Mouse (Mus musculus) liver, adult 2 months (tissue): Measurements from ENCODE around the gene Fam72a. TPM values are rescaled to one million over a fixed set of nuclear protein-coding genes. Genes with fewer than 3 reads are reported as not detected.
"Not testable (repeated sequence)": the region's sequence is repeated elsewhere in the genome, so short reads cannot be mapped to it uniquely, and the experiment has no call there.

ENCODE experiments used
- DNase-seq: peaks from one replicate; pipeline ENCODE4 v3.0.0-alpha.2; 2011; ENCODE audit warnings: low read depth, low spot score; ENCODE audit errors: extremely low read depth
- H3K27ac ChIP-seq: fragments of 200-500 bp; replicated peaks from 2 replicates; pipeline ENCODE4 v1.5.1; 2012; ENCODE audit warnings: low read depth, mild to moderate bottlenecking, control low read depth, inconsistent platforms, low read length; ENCODE audit not compliant: insufficient read depth
- H3K27me3 ChIP-seq: fragments of 200-500 bp; 2 replicates; pipeline ENCODE4 v1.6.1; 2012; ENCODE audit warnings: mild to moderate bottlenecking, moderate library complexity, low read length, inconsistent platforms; ENCODE audit not compliant: control insufficient read depth, insufficient read depth
- H3K36me3 ChIP-seq: fragments of 200-500 bp; 2 replicates; pipeline ENCODE4 v1.6.1; 2012; ENCODE audit warnings: low read length, inconsistent platforms; ENCODE audit not compliant: control insufficient read depth, insufficient read depth
- H3K4me1 ChIP-seq: fragments of 200-500 bp; 2 replicates; pipeline ENCODE4 v1.6.1; 2011; ENCODE audit warnings: low read length; ENCODE audit not compliant: control insufficient read depth, insufficient read depth
- H3K4me3 ChIP-seq: fragments of 200-500 bp; 2 replicates; pipeline ENCODE4 v1.5.1; 2011; ENCODE audit warnings: low read depth, mild to moderate bottlenecking, control low read depth, low read length, moderate library complexity; ENCODE audit not compliant: insufficient read depth
- H3K79me2 ChIP-seq: fragments of 200-500 bp; 2 replicates; pipeline ENCODE4 v1.6.1; 2012; ENCODE audit warnings: inconsistent platforms, mild to moderate bottlenecking, low read length, moderate library complexity; ENCODE audit not compliant: control insufficient read depth, insufficient read depth
- H3K9ac ChIP-seq: fragments of 200-500 bp; 2 replicates; pipeline ENCODE4 v1.6.1; 2012; ENCODE audit warnings: low read depth, mild to moderate bottlenecking, control low read depth, inconsistent platforms, low read length
- CTCF ChIP-seq: fragments of 200-500 bp; IDR thresholded peaks from 2 replicates; pipeline ENCODE4 v1.5.1; 2011; ENCODE audit warnings: low read depth, low read length, control low read depth
- POLR2A ChIP-seq: fragments of 200-500 bp; IDR thresholded peaks from 2 replicates; pipeline ENCODE4 v1.6.1; 2011; ENCODE audit warnings: low read length, control low read depth; ENCODE audit not compliant: insufficient read depth; ENCODE audit errors: extremely low read depth
- WGBS: fragments of 180-500 bp; shearing (Covaris S2); methylation state at CpG from one replicate; pipeline ENCODE4 v1.1.7; 2018; 5-methylcytosine and 5-hydroxymethylcytosine counted together
- polyA plus RNA-seq: library from polyadenylated mRNA; depleted of rRNA; stranded (reverse); fragments of >200 nt; gene quantifications from 2 replicates; pipeline ENCODE4 v1.2.3, GENCODE M21; 2012
- total RNA-seq: library from RNA; depleted of rRNA; stranded (reverse); fragments of >200 nt; gene quantifications from 2 replicates; pipeline ENCODE4 v1.2.3, GENCODE M21; 2014

Fam72a gene
- total and polyA plus RNA-seq, 2 experiments = 0.24 to 0.65 TPM

- H3K4me3 ChIP-seq = no peak overlapping the region
Measured at GRCm38 (mm10) chr1:131560500-131560899, 32.8 kb downstream of the Fam72a start.

DNA sequence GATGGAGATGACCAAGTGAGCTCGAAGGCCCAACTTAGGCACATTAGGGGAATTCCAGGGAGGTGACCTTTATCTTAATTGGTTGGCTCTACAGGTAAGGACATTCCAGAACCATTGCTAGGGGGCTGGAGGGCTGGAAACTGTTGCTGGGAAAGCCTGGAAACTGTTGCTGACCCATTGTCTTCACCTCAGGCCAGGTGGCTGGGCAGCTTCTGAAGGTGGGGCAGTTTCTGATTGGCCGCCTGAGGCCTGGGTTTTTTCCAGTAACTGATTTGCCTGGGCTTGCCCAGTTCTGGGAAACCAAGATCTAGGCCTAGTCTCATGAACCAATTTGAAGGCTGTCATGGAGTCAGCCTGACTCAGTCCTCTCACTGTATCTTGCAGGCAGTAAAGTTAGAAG is 34.4 kb downstream of the Fam72a start:
- H3K27me3 ChIP-seq = no peaks in the 10 kb centered on the region
- TF ChIP-seq POLR2A (no peak), CTCF (no peak)
- no peak overlapping the region for H3K4me3 ChIP-seq
- 100% methylated on average over 2 of the region's 2 CpGs for WGBS
- no peak for DNase-seq
- H3K79me2 ChIP-seq = no peaks in the 10 kb centered on the region
- H3K4me1 ChIP-seq = no peaks in the 10 kb centered on the region
- H3K9ac ChIP-seq = no peak overlapping the region
- no peaks in the 10 kb centered on the region for H3K36me3 ChIP-seq
- H3K27ac ChIP-seq = no peak overlapping the region

More at GRCm38 (mm10) chr1:131560500-131560899, 32.8 kb downstream of the Fam72a start:
- H3K4me1 ChIP-seq = no peaks in the 10 kb centered on the region
- no peaks in the 10 kb centered on the region for H3K27me3 ChIP-seq
- no peaks in the 10 kb centered on the region for H3K36me3 ChIP-seq
- no peak overlapping the region for H3K27ac ChIP-seq
- H3K79me2 ChIP-seq = no peaks in the 10 kb centered on the region
- DNase-seq = no peak
- no peak overlapping the region for H3K9ac ChIP-seq
- no peak for TF ChIP-seq CTCF
- TF ChIP-seq POLR2A = no peak

- WGBS = 56% methylated on average over 11 of the region's 11 CpGs
- H3K9ac ChIP-seq, DNase-seq, H3K27ac ChIP-seq, H3K4me3 ChIP-seq, H3K4me1 ChIP-seq, H3K79me2 ChIP-seq, H3K36me3 ChIP-seq, H3K27me3 ChIP-seq: not testable (repeated sequence)
Measured at GRCm38 (mm10) chr1:131566056-131566455, 38.4 kb downstream of the Fam72a start.

DNA sequence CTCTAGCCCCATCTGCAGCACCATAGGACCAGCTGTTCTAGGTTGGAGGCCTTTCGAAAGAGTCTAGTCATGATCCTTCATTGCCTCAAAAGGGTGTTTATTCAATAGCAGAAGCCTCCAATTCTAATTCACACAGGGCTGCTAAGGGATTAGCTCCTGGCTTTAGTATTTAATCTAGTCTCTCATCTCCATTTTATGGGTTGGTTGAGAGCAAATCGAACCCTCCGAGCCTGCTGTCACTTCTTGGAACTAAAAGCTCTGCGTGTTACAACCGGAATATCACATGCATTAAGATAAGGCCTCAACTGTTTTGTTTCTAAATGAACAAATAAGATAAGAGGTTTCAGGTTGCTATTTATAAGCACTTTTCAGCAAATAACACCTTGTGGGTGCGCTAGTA is 42.0 kb downstream of the Fam72a start:
- no peak overlapping the region for H3K27ac ChIP-seq
- H3K36me3 ChIP-seq = no peaks in the 10 kb centered on the region
- WGBS = 81% methylated on average over 6 of the region's 6 CpGs
- H3K27me3 ChIP-seq = no peaks in the 10 kb centered on the region
- no peaks in the 10 kb centered on the region for H3K4me1 ChIP-seq
- no peak overlapping the region for H3K4me3 ChIP-seq
- no peak for DNase-seq
- H3K79me2 ChIP-seq = no peaks in the 10 kb centered on the region
- no peak for TF ChIP-seq POLR2A
- TF ChIP-seq CTCF = no peak
- H3K9ac ChIP-seq = no peak overlapping the region

DNA sequence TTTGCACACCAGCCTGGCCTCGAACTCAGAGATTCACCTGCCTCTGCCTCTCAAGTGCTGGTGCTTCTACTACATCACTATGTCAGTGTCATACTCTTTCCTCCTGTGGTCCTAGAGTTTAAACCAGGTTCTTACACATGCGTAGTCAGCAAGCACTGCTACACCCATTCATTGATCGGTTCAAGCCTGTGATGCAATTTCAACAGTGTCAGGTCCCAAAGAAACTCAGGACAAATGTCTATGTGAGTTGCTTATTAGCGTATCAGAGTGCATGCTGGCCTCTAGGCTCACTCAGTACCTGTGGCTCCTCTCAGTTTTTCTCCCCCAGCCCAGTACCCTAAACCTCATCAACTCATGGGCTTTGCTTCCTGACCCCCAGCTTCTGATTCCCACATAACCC is 42.7 kb downstream of the Fam72a start:
- Histone ChIP-seq H3K4me3 (no peak overlapping the region), H3K36me3 (no peaks in the 10 kb centered on the region), H3K27ac (no peak overlapping the region), H3K27me3 (no peaks in the 10 kb centered on the region), H3K9ac (no peak overlapping the region), H3K79me2 (no peaks in the 10 kb centered on the region), H3K4me1 (no peaks in the 10 kb centered on the region)
- WGBS = 35% methylated on average over 4 of the region's 4 CpGs
- DNase-seq = peak; percentile 86
- TF ChIP-seq POLR2A = no peak
- TF ChIP-seq CTCF = no peak

DNA sequence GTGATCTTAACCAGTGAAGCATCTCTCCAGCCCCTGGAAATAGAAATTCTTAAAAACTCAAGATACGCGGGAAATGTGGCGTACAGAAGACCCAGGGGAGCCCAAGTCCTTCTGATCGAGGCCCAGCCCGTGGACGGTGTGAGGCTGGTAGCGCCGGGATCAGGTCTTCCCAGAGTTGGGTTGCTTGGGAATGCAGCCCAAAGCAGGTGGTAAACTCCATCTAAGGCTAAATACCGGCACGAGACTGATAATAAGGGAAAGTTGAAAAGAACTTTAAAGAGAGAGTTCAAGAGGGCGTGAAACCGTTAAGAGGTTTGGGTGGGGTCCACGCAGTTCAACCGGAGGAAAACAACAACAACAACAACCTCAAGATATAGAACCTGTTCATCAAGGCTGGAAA is 46.0 kb downstream of the Fam72a start:
- TF ChIP-seq POLR2A (no peak), CTCF (no peak)
- H3K4me1 ChIP-seq = no peaks in the 10 kb centered on the region
- peak; percentile 27 for DNase-seq
- 92% methylated on average over 14 of the region's 14 CpGs for WGBS
- H3K4me3 ChIP-seq = no peak overlapping the region
- no peak overlapping the region for H3K27ac ChIP-seq
- no peaks in the 10 kb centered on the region for H3K36me3 ChIP-seq
- H3K79me2 ChIP-seq = no peaks in the 10 kb centered on the region
- no peak overlapping the region for H3K9ac ChIP-seq
- H3K27me3 ChIP-seq = no peaks in the 10 kb centered on the region
